Mouse (Mus musculus): Measurements from ENCODE around the gene Ggn. TPM values are rescaled to one million over a fixed set of nuclear protein-coding genes. Genes with fewer than 3 reads are reported as not detected.

The Ggn gene
- polyA plus RNA-seq, 1 experiment from 2014 or later = 0.27 TPM

- no peak for ATAC-seq
- Histone ChIP-seq H3K27ac (ENCODE audit: low read depth, low read length) (no peak overlapping the region), H3K27me3 (replicated peaks; ENCODE audit: control insufficient read depth, insufficient read depth, low read length) (no peaks in the 10 kb centered on the region)
These were observed 44.2 kb downstream of the Ggn start for GRCm38 (mm10) chr7:29214236-29214635.

GRCm38 (mm10) chr7:29214846-29215245, 44.8 kb downstream of the Ggn start:
- Histone ChIP-seq H3K9ac (ENCODE audit: low read depth, low read length) (no peak overlapping the region), H3K9me3 (ENCODE audit: control insufficient read depth) (peaks cover 16% of the 10 kb centered on the region), H3K4me3 (ENCODE audit: low read depth, low read length) (no peak overlapping the region), H3K4me2 (replicated peaks; ENCODE audit: low read depth) (no peak overlapping the region), H3K36me3 (ENCODE audit: control insufficient read depth, insufficient read depth) (no peaks in the 10 kb centered on the region), H3K4me1 (replicated peaks; ENCODE audit: control insufficient read depth, insufficient read depth, low read length) (no peaks in the 10 kb centered on the region), H3K27ac (ENCODE audit: low read depth, low read length) (no peak overlapping the region), H3K27me3 (replicated peaks; ENCODE audit: control insufficient read depth, insufficient read depth, low read length) (no peaks in the 10 kb centered on the region)
- ATAC-seq = no peak
- WGBS = 60% methylated on average over 15 of the region's 15 CpGs
- no peak for TF ChIP-seq CTCF (IDR thresholded peaks at IDR 0.05; ENCODE audit: low read depth)

More at GRCm38 (mm10) chr7:29214236-29214635, 44.2 kb downstream of the Ggn start:
- Histone ChIP-seq H3K9ac (ENCODE audit: low read depth, low read length) (no peak overlapping the region), H3K4me3 (ENCODE audit: low read depth, low read length) (no peak overlapping the region), H3K9me3 (ENCODE audit: control insufficient read depth) (peaks cover 10% of the 10 kb centered on the region; the same call in 1 of the 2 replicates), H3K36me3 (ENCODE audit: control insufficient read depth, insufficient read depth) (no peaks in the 10 kb centered on the region), H3K4me1 (replicated peaks; ENCODE audit: control insufficient read depth, insufficient read depth, low read length) (no peaks in the 10 kb centered on the region), H3K4me2 (replicated peaks; ENCODE audit: low read depth) (no peak overlapping the region)
- no peak for TF ChIP-seq CTCF (IDR thresholded peaks at IDR 0.05; ENCODE audit: low read depth)
- WGBS = 35% methylated on average over 2 of the region's 2 CpGs

Other genes with a start within 250 kb of the Ggn start
- 293 and 319 TPM in 2 replicates for gene Actn4, start 207.9 kb upstream of the Ggn start, polyA plus RNA-seq (2015; fragmentation: Nextera tagmentation; extraction: Ambion mirVana)
- 282 and 286 TPM in 2 replicates for gene Eif3k, start 188.3 kb upstream of the Ggn start, polyA plus RNA-seq (2015; fragmentation: Nextera tagmentation; extraction: Ambion mirVana)
- 1.5 and 1.6 TPM in 2 replicates for gene Map4k1, start 188.2 kb upstream of the Ggn start, polyA plus RNA-seq (2015; fragmentation: Nextera tagmentation; extraction: Ambion mirVana)
- gene Ryr1, start 45.0 kb upstream of the Ggn start, polyA plus RNA-seq (2015; fragmentation: Nextera tagmentation; extraction: Ambion mirVana) = 0.43 and 0.63 TPM in 2 replicates
- 0.21 and 0.29 TPM in 2 replicates for gene Rasgrp4, start 35.4 kb upstream of the Ggn start, polyA plus RNA-seq (2015; fragmentation: Nextera tagmentation; extraction: Ambion mirVana)
- 75.9 and 83.4 TPM in 2 replicates for gene Fam98c, start 14.0 kb upstream of the Ggn start, polyA plus RNA-seq (2015; fragmentation: Nextera tagmentation; extraction: Ambion mirVana)
- gene Spred3, start 201 bp downstream of the Ggn start, polyA plus RNA-seq (2015; fragmentation: Nextera tagmentation; extraction: Ambion mirVana) = 0.52 and 0.93 TPM in 2 replicates
- gene Psmd8, start 10.5 kb downstream of the Ggn start, polyA plus RNA-seq (2015; fragmentation: Nextera tagmentation; extraction: Ambion mirVana) = 205 and 209 TPM in 2 replicates
- gene Catsperg1, start 43.8 kb downstream of the Ggn start, polyA plus RNA-seq (2015; fragmentation: Nextera tagmentation; extraction: Ambion mirVana) = 0.21 and 0.22 TPM in 2 replicates
- 1.5 and 1.8 TPM in 2 replicates for gene Kcnk6, start 62.3 kb downstream of the Ggn start, polyA plus RNA-seq (2015; fragmentation: Nextera tagmentation; extraction: Ambion mirVana)
- gene Yif1b, start 68.1 kb downstream of the Ggn start, polyA plus RNA-seq (2015; fragmentation: Nextera tagmentation; extraction: Ambion mirVana) = 40.6 and 41.7 TPM in 2 replicates
- 836 and 862 TPM in 2 replicates for gene 2200002D01Rik, start 78.3 kb downstream of the Ggn start, polyA plus RNA-seq (2015; fragmentation: Nextera tagmentation; extraction: Ambion mirVana)
- 685 and 722 TPM in 2 replicates for gene Spint2, start 111.7 kb downstream of the Ggn start, polyA plus RNA-seq (2015; fragmentation: Nextera tagmentation; extraction: Ambion mirVana)
- gene Ppp1r14a, start 119.1 kb downstream of the Ggn start, polyA plus RNA-seq (2015; fragmentation: Nextera tagmentation; extraction: Ambion mirVana) = 35.2 and 37.0 TPM in 2 replicates
- gene Dpf1, start 133.7 kb downstream of the Ggn start, polyA plus RNA-seq (2015; fragmentation: Nextera tagmentation; extraction: Ambion mirVana) = 1.7 TPM in 2 replicates

All from intestine, postnatal 0 days (tissue).